Mouse (Mus musculus) midbrain, embryonic 10.5 days (tissue): ENCODE results near the gene Fbxl21. TPM values are rescaled to one million over a fixed set of nuclear protein-coding genes. Genes with fewer than 3 reads are reported as not detected.
A peak's percentile ranks its signal among the peaks of the same experiment; 100 is the strongest.

Experiments used
- DNase-seq: peaks from one replicate; pipeline ENCODE4 v3.0.0-alpha.2; 2017; ENCODE audit warnings: low spot score
- H3K27ac ChIP-seq: fragments of 300-500 bp; sonication (generic); replicated peaks from 2 replicates; pipeline ENCODE4 v1.5.1; 2016; ENCODE audit warnings: mild to moderate bottlenecking
- H3K27me3 ChIP-seq: fragments of 300-500 bp; sonication (generic); 2 replicates; pipeline ENCODE4 v1.6.1; 2016; ENCODE audit warnings: low read depth, mild to moderate bottlenecking; ENCODE audit not compliant: poor library complexity, severe bottlenecking
- H3K36me3 ChIP-seq: fragments of 300-500 bp; sonication (generic); 2 replicates; pipeline ENCODE4 v1.6.1; 2016; ENCODE audit warnings: mild to moderate bottlenecking, moderate library complexity
- H3K4me1 ChIP-seq: fragments of 300-500 bp; sonication (generic); 2 replicates; pipeline ENCODE4 v1.6.1; 2016
- H3K4me3 ChIP-seq: fragments of 300-500 bp; sonication (generic); 2 replicates; pipeline ENCODE4 v1.5.1; 2016; ENCODE audit warnings: mild to moderate bottlenecking, moderate library complexity
- H3K9me3 ChIP-seq: fragments of 300-500 bp; sonication (generic); replicated peaks from 2 replicates; pipeline ENCODE4 v1.6.1; 2016; ENCODE audit warnings: mild to moderate bottlenecking
- WGBS: fragments of 180-500 bp; shearing (Covaris S2); methylation state at CpG from one replicate; pipeline ENCODE4 v1.1.7; 2016; 5-methylcytosine and 5-hydroxymethylcytosine counted together
- polyA plus RNA-seq: library from polyadenylated mRNA; unstranded; fragments of >200 nt; fragmentation: Nextera tagmentation; extraction: Ambion mirVana; gene quantifications from 2 replicates; pipeline ENCODE4 v1.2.1, GENCODE M21; 2016

Fbxl21 gene
- polyA plus RNA-seq = 1.4 and 1.6 TPM in 2 replicates

DNA sequence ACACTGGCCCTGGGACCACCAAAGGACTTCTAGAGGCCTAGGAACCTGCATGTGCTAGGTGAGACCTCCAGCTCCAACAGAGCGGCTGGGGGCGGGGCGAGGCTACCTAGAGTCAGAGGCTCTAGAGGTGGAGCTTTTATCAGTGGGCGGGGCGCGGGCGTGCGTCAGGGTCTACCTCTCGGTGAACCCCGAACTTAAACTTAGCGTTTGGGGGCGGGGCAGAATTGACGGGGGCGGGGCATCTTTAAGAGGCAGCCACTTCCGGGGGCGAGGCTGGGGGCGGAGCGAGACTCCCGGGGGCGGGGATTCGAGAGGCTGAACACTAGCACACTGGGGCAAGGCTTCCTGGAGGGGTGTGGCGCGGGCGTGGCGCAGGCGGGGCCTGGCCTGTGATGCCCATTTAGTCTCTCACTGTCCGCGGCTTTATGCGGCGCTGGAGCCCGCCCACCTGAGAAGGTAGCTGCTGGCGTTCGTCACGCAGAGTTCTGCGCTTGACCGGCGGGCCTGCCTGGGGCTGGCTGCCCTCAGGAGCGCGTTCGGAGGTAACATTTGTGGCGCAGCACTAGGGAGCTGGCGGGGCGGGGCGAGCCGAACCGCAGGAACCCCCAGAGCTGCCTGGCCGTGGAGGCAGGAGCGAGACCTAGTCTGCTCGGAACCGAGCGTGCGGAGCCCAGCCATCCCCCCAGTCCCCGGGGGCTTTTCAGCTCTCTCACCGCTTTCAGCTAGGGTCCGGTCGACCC is at the start of gene Fbxl21:
Fbxl21 (plus strand) TSS at position 392 of the 740 bp plus-strand sequence.
- Histone ChIP-seq H3K4me3 (peak within 1 kb of the TSS; percentile 80), H3K9me3 (no peaks in the 10 kb centered on the region), H3K4me1 (peaks cover 13% of the 10 kb centered on the region), H3K36me3 (no peaks in the 10 kb centered on the region), H3K27ac (peak within 1 kb of the TSS; percentile 78), H3K27me3 (no peaks in the 10 kb centered on the region)
- DNase-seq = peak; percentile 92
- under 1% methylated on average over 56 of the region's 56 CpGs for WGBS

DNA sequence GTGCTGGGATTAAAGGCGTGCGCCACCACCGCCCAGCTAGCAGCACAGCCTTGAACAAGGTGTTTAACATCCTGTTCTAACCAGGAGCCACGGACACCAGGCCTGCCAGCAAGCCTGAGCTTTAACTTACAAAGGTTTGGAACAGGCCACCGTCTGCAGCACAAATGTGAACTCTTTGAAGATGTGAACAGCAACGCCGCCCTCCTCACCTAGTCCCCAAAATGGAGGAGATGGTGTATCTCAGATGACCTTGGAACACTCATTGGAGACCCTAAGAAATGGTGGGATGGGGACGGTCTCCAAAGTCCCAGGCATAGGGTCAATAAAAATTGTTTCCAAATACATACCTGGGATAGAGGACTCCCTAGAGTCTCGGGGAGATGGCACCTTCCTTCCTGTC is 49.6 kb upstream of the Fbxl21 start:
- DNase-seq = no peak
- WGBS = 92% methylated on average over 9 of the region's 9 CpGs
- no peaks in the 10 kb centered on the region for H3K9me3 ChIP-seq
- H3K4me1 ChIP-seq = peaks cover 11% of the 10 kb centered on the region
- no peak overlapping the region for H3K27ac ChIP-seq
- H3K36me3 ChIP-seq = no peaks in the 10 kb centered on the region
- H3K4me3 ChIP-seq = no peak overlapping the region
- H3K27me3 ChIP-seq = no peaks in the 10 kb centered on the region

DNA sequence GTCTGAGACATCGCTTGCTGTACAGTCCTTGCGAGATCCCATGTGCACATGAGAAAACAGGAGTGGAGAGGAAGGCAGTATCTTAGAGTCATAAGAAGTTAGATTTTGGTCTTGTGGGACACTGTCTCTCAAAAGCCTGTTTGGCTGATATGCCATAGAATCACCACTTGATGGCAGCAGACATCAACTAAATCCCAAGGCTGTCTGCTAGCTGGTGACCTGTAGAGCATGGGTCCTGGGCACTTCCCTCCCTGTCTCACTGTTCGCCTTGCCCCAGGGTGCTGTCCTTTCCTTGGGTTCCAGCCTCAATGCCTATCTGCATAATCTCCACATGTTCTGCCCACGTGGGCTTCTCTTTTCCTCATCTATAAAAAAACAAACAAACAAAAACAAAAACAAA is 46.9 kb upstream of the Fbxl21 start:
- no peaks in the 10 kb centered on the region for H3K27me3 ChIP-seq
- no peak overlapping the region for H3K4me3 ChIP-seq
- H3K27ac ChIP-seq = no peak overlapping the region
- H3K36me3 ChIP-seq = no peaks in the 10 kb centered on the region
- peak; percentile 49 for DNase-seq
- WGBS = 34% methylated on average over 4 of the region's 4 CpGs
- no peaks in the 10 kb centered on the region for H3K9me3 ChIP-seq
- peaks cover 11% of the 10 kb centered on the region for H3K4me1 ChIP-seq

DNA sequence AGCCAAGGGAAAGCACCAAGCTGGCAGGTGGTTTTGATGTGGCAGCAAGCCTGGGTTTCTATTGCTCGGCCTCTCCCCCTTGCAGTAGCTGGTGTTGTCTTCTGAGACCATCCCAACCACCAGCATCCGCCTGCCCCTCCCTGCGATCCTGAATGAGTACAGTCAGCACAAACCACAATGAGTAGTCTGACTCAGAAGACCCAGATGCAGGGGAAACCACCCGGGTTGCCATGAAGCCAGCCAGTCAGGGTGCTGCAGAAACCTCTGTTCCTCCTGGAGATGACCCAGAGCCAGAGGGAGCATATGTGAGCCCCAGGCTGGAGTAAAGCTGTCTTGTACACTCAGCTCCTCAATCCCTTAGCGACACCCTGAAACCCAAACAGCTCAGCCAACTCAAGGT is 45.5 kb upstream of the Fbxl21 start:
- DNase-seq = no peak
- Histone ChIP-seq H3K27ac (no peak overlapping the region), H3K36me3 (no peaks in the 10 kb centered on the region), H3K27me3 (no peaks in the 10 kb centered on the region), H3K4me1 (0 out of 2 replicates have a peak, but pooled peaks cover 5% of the 10 kb centered on the region), H3K9me3 (no peaks in the 10 kb centered on the region), H3K4me3 (no peak overlapping the region)
- WGBS = 79% methylated on average over 5 of the region's 5 CpGs

DNA sequence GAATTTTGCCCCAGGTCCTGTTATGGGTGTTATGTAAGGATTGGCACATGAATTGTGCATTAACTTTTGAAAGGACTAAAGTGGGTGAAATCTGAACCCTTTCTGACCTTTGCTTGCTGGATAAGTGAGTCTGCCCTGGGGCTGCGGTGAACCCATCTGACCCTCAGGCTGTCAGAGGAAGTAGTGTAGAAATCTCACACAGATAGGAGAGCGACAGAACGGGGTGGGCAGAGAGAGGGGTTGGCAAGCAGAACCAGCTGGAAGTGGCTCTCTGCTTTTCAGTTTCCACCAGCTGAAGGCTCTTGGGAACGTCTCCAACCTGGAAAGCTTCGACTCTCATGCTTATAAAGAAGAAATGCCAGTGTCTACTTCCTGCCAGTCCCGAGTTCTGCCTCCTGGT is 45.0 kb upstream of the Fbxl21 start:
- Histone ChIP-seq H3K4me3 (no peak overlapping the region), H3K9me3 (no peaks in the 10 kb centered on the region), H3K27ac (no peak overlapping the region), H3K36me3 (no peaks in the 10 kb centered on the region), H3K4me1 (0 out of 2 replicates have a peak, but pooled peaks cover 5% of the 10 kb centered on the region), H3K27me3 (no peaks in the 10 kb centered on the region)
- 74% methylated on average over 6 of the region's 6 CpGs for WGBS
- no peak for DNase-seq

DNA sequence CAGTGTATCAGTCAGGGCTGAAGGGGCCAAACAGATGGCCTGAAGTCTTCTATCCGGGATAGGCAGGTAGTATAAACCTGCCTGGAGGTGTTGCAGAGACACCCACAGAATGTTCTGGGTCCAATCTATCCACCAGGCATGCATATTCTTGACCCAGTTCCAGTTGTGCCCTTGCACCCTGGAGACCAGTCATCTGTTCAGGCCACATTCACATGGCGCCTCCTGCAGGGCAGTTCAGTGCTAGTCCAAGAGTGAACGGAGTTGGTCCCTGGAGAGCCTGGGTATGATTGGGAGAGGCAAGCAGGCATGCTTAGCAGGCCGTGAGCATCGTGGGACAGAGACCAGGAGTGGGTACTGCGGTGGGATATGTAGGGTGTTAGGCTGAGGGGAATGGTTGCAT is 44.2 kb upstream of the Fbxl21 start:
- H3K27ac ChIP-seq = no peak overlapping the region
- H3K36me3 ChIP-seq = no peaks in the 10 kb centered on the region
- no peaks in the 10 kb centered on the region for H3K9me3 ChIP-seq
- no peak for DNase-seq
- WGBS = 90% methylated on average over 6 of the region's 6 CpGs
- no peaks in the 10 kb centered on the region for H3K27me3 ChIP-seq
- no peak overlapping the region for H3K4me3 ChIP-seq
- H3K4me1 ChIP-seq = 0 out of 2 replicates have a peak, but pooled peaks cover 5% of the 10 kb centered on the region

DNA sequence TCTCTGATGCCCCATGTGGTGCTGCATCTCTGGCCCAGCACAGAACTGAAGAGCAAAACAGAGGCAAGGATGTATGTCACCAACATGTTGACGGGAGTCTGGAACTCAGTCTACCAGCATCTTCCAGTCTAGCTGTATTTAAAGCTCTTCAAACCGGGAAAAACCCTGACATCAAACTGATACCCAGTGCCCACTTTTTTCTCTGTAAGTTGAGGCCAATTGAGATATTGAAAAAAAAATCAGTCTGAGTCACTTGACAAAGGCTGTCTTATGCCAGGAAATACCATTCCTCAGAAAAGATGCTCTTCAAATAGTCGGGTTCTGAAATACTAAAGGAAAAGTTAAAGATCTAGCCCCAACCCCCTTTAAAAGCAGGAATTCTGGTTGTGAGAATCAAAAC is 40.1 kb upstream of the Fbxl21 start, which contains the start of gene Il9:
Il9 (minus strand) TSS at position 101 of the 400 bp plus-strand sequence.
- H3K36me3 ChIP-seq = no peaks in the 10 kb centered on the region
- no peak for DNase-seq
- no peaks in the 10 kb centered on the region for H3K9me3 ChIP-seq
- 0 out of 2 replicates have a peak, but pooled peaks cover 3% of the 10 kb centered on the region for H3K4me1 ChIP-seq
- no peaks in the 10 kb centered on the region for H3K27me3 ChIP-seq
- no peak within 1 kb of the TSS for H3K27ac ChIP-seq
- H3K4me3 ChIP-seq = no peak within 1 kb of the TSS
- WGBS = 87% methylated on average over 3 of the region's 3 CpGs

DNA sequence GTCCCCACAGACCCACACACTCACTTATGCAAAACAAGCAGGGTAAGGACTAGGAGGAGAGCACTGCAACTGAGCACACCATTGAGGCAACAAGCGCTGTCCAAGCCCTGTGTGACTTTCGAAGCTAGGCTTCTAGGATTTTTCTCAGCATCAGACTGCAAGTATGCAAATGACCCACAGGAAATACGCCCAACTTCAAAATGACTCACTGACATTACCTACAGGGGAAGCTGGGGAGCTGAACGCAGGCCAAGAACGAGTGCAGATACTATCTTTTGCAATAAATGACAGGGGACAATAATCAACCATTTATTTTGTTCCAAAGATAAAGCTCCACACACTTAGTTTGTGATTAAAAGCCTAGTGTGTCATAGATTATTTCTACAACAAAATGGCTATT is 34.3 kb upstream of the Fbxl21 start:
- WGBS = 85% methylated on average over 5 of the region's 5 CpGs
- Histone ChIP-seq H3K4me3 (no peak overlapping the region), H3K9me3 (no peaks in the 10 kb centered on the region; the same call in 1 of the 2 replicates), H3K27me3 (no peaks in the 10 kb centered on the region), H3K27ac (no peak overlapping the region), H3K36me3 (no peaks in the 10 kb centered on the region), H3K4me1 (no peaks in the 10 kb centered on the region)
- DNase-seq = no peak

DNA sequence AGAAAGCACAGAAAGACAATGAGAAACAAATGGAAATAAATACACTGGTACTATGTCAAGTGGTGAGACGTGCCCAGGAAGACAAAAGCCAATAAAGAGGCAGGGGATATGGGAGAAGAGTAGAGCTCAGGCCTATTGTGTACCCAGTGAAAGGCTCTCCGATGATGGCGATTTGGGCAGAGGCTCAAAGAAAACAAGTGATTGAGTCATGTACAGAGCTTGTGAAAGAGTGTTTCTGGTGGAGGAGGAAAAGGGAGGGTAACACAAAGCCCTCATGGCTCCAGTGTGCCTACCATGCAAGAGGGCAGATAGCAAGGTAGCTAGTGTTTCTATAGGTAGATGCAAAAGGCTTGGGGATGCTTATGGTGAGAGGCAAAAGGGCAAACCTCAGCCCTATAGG is 27.8 kb upstream of the Fbxl21 start:
- whole genome bisulfite sequencing = 55% methylated on average over 3 of the region's 3 CpGs
- no peaks in the 10 kb centered on the region for H3K27me3 ChIP-seq
- no peak overlapping the region for H3K27ac ChIP-seq
- H3K9me3 ChIP-seq = no peaks in the 10 kb centered on the region; the same call in 1 of the 2 replicates
- H3K36me3 ChIP-seq = no peaks in the 10 kb centered on the region
- H3K4me3 ChIP-seq = no peak overlapping the region
- H3K4me1 ChIP-seq = peaks cover 4% of the 10 kb centered on the region
- DNase-seq = no peak

DNA sequence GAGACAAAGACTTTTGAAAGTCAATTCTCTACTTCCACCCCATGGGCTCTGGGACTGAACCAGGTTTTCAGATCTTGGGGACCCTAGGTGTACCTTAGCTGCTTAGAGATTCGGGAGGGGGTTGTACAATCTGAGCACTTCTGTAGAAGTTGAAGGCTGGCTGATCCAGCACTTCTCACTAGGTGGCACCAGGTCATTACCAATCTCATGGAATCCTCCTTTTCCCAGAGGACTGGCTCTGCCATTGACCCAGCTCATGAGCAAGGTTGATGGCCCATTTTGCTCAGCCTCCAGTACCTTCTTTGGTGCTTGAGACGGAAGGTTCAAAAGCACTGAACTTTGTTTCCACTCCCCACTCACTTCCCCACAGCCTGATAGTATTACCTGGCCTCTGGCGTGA is 22.1 kb upstream of the Fbxl21 start:
- no peak for DNase-seq
- H3K27me3 ChIP-seq = no peaks in the 10 kb centered on the region
- no peaks in the 10 kb centered on the region for H3K9me3 ChIP-seq
- H3K27ac ChIP-seq = no peak overlapping the region
- no peaks in the 10 kb centered on the region for H3K4me1 ChIP-seq
- no peak overlapping the region for H3K4me3 ChIP-seq
- no peaks in the 10 kb centered on the region for H3K36me3 ChIP-seq
- 83% methylated on average over 3 of the region's 3 CpGs for WGBS

DNA sequence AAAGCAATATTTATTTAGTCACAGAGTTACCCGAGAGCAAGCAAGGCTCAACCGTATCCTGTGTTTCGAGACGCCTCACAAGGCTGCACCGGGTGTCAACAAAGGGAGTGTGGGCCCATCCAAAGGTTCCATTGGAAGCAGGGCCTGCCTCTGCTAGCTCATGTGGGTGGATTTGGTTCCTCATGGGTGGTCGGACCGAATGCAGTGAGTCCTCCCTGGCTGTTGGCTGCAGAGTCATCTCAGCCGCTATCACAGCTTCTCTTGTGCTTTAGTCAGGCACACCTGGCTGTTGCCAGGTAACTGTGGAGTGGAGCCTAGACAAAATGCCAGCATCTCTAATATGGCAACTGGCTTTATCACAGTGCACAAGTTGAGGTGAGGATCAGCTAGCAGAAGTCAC is 21.6 kb upstream of the Fbxl21 start:
- Histone ChIP-seq H3K9me3 (no peaks in the 10 kb centered on the region), H3K27me3 (no peaks in the 10 kb centered on the region), H3K36me3 (no peaks in the 10 kb centered on the region), H3K4me3 (no peak overlapping the region), H3K4me1 (no peaks in the 10 kb centered on the region), H3K27ac (no peak overlapping the region)
- 91% methylated on average over 8 of the region's 8 CpGs for WGBS
- no peak for DNase-seq

DNA sequence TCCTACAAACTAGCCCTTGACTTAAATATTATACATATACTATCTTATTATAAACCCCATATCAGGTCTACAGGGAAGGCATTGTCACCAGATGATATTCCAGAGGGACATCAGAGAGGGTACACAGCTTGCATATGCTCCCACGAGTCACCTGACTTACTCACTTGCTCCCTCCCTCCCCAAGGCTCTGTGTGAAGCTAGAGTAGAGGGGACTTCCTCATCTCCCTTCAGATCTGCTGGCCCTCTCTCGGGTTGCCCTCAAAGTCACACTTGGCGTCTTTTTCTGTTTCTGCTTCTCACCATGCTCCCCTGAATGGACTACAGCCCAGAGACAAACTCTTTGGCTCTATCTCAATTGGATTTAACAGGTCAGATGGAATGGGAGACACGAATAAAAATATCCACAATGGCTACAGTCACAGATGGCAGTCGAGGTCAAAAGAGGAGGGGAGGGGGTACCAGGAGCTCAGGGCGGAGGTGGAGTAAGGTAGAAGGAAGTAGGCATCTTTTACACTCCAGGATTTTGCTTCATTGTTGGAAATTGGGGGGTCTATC is 20.3 kb upstream of the Fbxl21 start:
- no peaks in the 10 kb centered on the region for H3K4me1 ChIP-seq
- H3K36me3 ChIP-seq = no peaks in the 10 kb centered on the region
- no peak for DNase-seq
- 69% methylated on average over 6 of the region's 6 CpGs for WGBS
- H3K27ac ChIP-seq = no peak overlapping the region
- no peak overlapping the region for H3K4me3 ChIP-seq
- H3K9me3 ChIP-seq = no peaks in the 10 kb centered on the region
- H3K27me3 ChIP-seq = no peaks in the 10 kb centered on the region

DNA sequence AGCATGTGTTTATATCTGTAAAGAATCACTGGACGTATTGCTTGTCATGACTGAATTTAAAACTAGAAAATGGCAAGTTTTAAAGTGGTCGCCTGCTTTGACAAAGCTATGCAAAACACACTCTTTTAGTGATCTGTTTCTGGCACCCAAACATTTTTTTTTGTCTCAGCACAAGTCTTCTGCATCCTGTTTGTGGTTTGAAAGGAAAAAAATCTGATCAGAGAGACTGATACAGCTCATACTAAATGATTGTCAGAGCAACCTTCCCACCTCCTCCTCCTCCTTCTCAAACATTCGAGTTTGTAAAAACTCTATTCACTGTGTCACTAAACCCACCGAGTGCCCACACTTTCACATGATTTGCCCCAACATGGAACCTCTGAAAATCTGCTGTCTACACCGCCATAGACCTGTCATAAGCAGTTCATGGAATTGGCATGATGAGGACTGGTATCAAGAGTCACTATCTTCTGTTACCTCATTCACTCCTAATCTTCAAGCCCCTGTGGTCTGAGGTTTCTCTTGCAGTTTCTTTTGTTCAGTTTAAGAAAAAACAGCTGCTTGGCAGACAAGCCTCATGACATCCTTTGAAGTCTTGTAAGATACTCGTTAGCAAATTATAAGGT is 15.3 kb upstream of the Fbxl21 start:
- no peak overlapping the region for H3K27ac ChIP-seq
- H3K4me1 ChIP-seq = no peaks in the 10 kb centered on the region
- H3K27me3 ChIP-seq = no peaks in the 10 kb centered on the region
- H3K36me3 ChIP-seq = no peaks in the 10 kb centered on the region
- H3K9me3 ChIP-seq = no peaks in the 10 kb centered on the region
- no peak for DNase-seq
- WGBS = 85% methylated on average over 6 of the region's 6 CpGs
- H3K4me3 ChIP-seq = no peak overlapping the region
